Mouse (Mus musculus) cerebellum, postnatal 25 days (tissue): ENCODE data around the gene Cdk16.
A peak's percentile ranks its signal among the peaks of the same experiment; 100 is the strongest.
"Not testable (repeated sequence)": the region's sequence is repeated elsewhere in the genome, so short reads cannot be mapped to it uniquely, and the experiment has no call there.

ENCODE experiments used
- DNase-seq, 2 experiments: peaks; one replicate each; pipeline ENCODE4 v3.0.0; 2021; ENCODE audit warnings: mixed read lengths in 2 of 2

The Cdk16 gene

GRCm38 (mm10) chrX:20687519-20688067 lies at the start of gene Cdk16:
TSS of gene Cdk16 (plus strand) at chrX:20687954.
- peak; percentile 82 to 89 for DNase-seq

- DNase-seq = no peak
Observed at GRCm38 (mm10) chrX:20638141-20638540, 49.6 kb upstream of the Cdk16 start.

GRCm38 (mm10) chrX:20644780-20645179 lies 43.0 kb upstream of the Cdk16 start:
- DNase-seq = no peak

GRCm38 (mm10) chrX:20657593-20657992 lies 30.2 kb upstream of the Cdk16 start:
- DNase-seq = no peak

GRCm38 (mm10) chrX:20658026-20658652 lies 29.6 kb upstream of the Cdk16 start, which contains the start of gene Uba1:
TSS of gene Uba1 (plus strand) at chrX:20658326.
- peak; percentile 77 to 86 for DNase-seq

GRCm38 (mm10) chrX:20658891-20659406 lies 28.8 kb upstream of the Cdk16 start:
- peak in 1 of 2 experiments; percentile 16 for DNase-seq

- DNase-seq = no peak
Observed at GRCm38 (mm10) chrX:20662317-20662715, 25.4 kb upstream of the Cdk16 start.

GRCm38 (mm10) chrX:20662716-20663443 lies 24.9 kb upstream of the Cdk16 start:
- DNase-seq = peak; percentile 80 to 87

- peak in 1 of 2 experiments; percentile 25 for DNase-seq
Observed at GRCm38 (mm10) chrX:20663444-20663790, 24.3 kb upstream of the Cdk16 start.

GRCm38 (mm10) chrX:20688068-20688547 lies 354 bp downstream of the Cdk16 start:
- DNase-seq = peak; percentile 86 to 91

- DNase-seq = peak; percentile 69 to 81
Observed at GRCm38 (mm10) chrX:20688615-20689014, 861 bp downstream of the Cdk16 start.

- DNase-seq = peak; percentile 77 to 86
Observed at GRCm38 (mm10) chrX:20691566-20691965, 3.8 kb downstream of the Cdk16 start.

- no peak for DNase-seq
Observed at GRCm38 (mm10) chrX:20692616-20693015, 4.9 kb downstream of the Cdk16 start.

- no peak for DNase-seq
Observed at GRCm38 (mm10) chrX:20695842-20696241, 8.1 kb downstream of the Cdk16 start.

GRCm38 (mm10) chrX:20703741-20704290 lies 16.1 kb downstream of the Cdk16 start, which contains the start of gene Usp11:
TSS of gene Usp11 (plus strand) at chrX:20703906.
- DNase-seq = peak in 1 of 2 experiments; percentile 60

GRCm38 (mm10) chrX:20704295-20705082 lies 16.7 kb downstream of the Cdk16 start:
- peak; percentile 80 to 87 for DNase-seq

- no peak for DNase-seq
Observed at GRCm38 (mm10) chrX:20705083-20705402, 17.3 kb downstream of the Cdk16 start.

- DNase-seq = no peak
Observed at GRCm38 (mm10) chrX:20728681-20729080, 40.9 kb downstream of the Cdk16 start.

- not testable (repeated sequence) for DNase-seq
Observed at GRCm38 (mm10) chrX:20730048-20730447, 42.3 kb downstream of the Cdk16 start.

- no peak for DNase-seq
Observed at GRCm38 (mm10) chrX:20736479-20736878, 48.7 kb downstream of the Cdk16 start.

- no peak for DNase-seq
Observed at GRCm38 (mm10) chrX:20748829-20749228, 61.1 kb downstream of the Cdk16 start.
